Mouse (Mus musculus) large intestine, adult 2 months (tissue): ENCODE results near the gene Rnf126. TPM values are rescaled to one million over a fixed set of nuclear protein-coding genes. Genes with fewer than 3 reads are reported as not detected.

Experiments
- DNase-seq: peaks from one replicate; pipeline ENCODE4 v3.0.0-alpha.2; 2012; ENCODE audit warnings: low read depth, low spot score
- whole genome bisulfite sequencing: fragments of 180-500 bp; shearing (Covaris S2); methylation state at CpG from one replicate; pipeline ENCODE4 v1.1.7; 2018; 5-methylcytosine and 5-hydroxymethylcytosine counted together
- polyA plus RNA-seq: library from polyadenylated mRNA; depleted of rRNA; stranded (reverse); fragments of >200 nt; gene quantifications from 2 replicates; pipeline ENCODE4 v1.2.3, GENCODE M21; 2012

Rnf126 gene
- polyA plus RNA-seq, 1 experiment = 119 TPM

DNA sequence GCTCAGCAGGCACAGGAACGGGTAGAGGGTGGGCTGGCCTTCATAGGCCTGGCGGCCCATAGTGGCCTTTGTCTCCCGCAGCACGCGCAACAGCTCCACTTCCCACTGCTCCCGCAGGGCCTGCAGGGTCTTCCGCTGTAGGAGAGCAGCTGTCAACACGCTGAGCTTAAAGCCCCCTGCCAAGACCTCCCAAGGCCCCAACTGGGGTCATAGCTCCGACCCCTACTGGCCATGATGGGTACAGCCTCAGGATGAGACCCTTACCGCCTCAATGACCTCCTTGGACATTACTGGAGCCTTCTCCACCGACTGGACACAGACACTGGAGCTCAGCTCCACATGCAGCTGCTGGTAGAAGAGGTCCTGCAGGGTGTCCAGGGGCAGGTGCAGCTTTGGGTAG lies 25.9 kb downstream of the Rnf126 start:
- DNase-seq = no peak
- WGBS = 88% methylated on average over 11 of the region's 11 CpGs

- WGBS = 97% methylated on average over 28 of the region's 28 CpGs
- DNase-seq = no peak
These were observed 27.5 kb downstream of the Rnf126 start for GRCm38 (mm10) chr10:79739234-79739633.

DNA sequence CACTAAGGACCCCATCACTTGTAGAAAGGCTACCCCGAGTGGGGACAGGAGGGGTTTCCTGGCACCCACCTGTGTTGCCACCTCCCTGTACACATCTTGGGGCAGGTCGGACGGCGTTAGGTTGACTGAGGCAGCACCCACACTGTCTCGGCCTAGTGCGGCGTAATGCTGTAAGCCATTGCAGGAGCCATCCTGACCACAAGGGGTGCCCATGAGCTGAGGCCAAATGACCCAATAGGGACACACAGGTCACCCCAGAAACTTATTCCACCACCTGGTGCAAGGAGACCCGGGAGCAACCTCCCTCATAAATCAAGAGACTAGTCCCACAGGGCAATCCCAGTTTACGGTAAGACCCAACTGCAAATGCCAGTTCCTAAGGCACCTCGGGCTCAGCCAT lies 28.5 kb downstream of the Rnf126 start:
- DNase-seq = no peak
- 89% methylated on average over 10 of the region's 10 CpGs for WGBS

GRCm38 (mm10) chr10:79736706-79737105 lies 30.0 kb downstream of the Rnf126 start:
- WGBS = 88% methylated on average over 14 of the region's 14 CpGs
- no peak for DNase-seq

GRCm38 (mm10) chr10:79735361-79735760 lies 31.4 kb downstream of the Rnf126 start:
- WGBS = 73% methylated on average over 51 of the region's 52 CpGs
- no peak for DNase-seq

- no peak for DNase-seq
- 96% methylated on average over 15 of the region's 15 CpGs for WGBS
These were observed 32.9 kb downstream of the Rnf126 start for GRCm38 (mm10) chr10:79733847-79734246.

- no peak for DNase-seq
- WGBS = 95% methylated on average over 1 of the region's 1 CpGs
These were observed 34.3 kb downstream of the Rnf126 start for GRCm38 (mm10) chr10:79732500-79732899.

GRCm38 (mm10) chr10:79729357-79729965 lies 37.3 kb downstream of the Rnf126 start:
- 66% methylated on average over 13 of the region's 13 CpGs for WGBS
- DNase-seq = no peak

GRCm38 (mm10) chr10:79728323-79729249 lies 38.2 kb downstream of the Rnf126 start:
- no peak for DNase-seq
- 73% methylated on average over 28 of the region's 28 CpGs for WGBS

- WGBS = 32% methylated on average over 11 of the region's 11 CpGs
- no peak for DNase-seq
These were observed 40.7 kb downstream of the Rnf126 start for GRCm38 (mm10) chr10:79726090-79726489.

- 66% methylated on average over 7 of the region's 7 CpGs for WGBS
- DNase-seq = no peak
These were observed 43.1 kb downstream of the Rnf126 start for GRCm38 (mm10) chr10:79723692-79724091.

DNA sequence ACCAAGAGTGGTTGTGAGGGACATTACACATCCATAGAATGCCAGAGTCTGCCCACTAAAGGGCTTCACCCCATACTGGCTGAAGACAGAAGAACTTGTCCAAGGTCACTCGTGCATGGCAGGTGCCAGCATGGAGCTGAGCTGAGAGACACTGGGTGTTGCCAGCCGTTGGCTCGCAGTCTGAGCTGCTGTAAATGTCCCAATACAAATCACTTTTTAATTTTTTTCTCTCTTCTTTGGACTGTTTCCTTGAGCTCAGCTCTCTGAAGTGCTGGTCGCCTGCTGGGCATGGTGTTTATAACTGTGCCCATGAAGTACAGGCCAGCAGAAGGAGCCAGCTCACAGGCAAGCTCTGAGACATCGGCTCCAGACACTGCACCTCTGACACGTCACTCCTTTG lies 43.7 kb downstream of the Rnf126 start:
- 46% methylated on average over 6 of the region's 6 CpGs for WGBS

GRCm38 (mm10) chr10:79721089-79721488 lies 45.7 kb downstream of the Rnf126 start:
- DNase-seq = no peak
- 56% methylated on average over 5 of the region's 5 CpGs for WGBS

More for the DNA sequence above, 43.7 kb downstream of the Rnf126 start:
- no peak for DNase-seq

DNA sequence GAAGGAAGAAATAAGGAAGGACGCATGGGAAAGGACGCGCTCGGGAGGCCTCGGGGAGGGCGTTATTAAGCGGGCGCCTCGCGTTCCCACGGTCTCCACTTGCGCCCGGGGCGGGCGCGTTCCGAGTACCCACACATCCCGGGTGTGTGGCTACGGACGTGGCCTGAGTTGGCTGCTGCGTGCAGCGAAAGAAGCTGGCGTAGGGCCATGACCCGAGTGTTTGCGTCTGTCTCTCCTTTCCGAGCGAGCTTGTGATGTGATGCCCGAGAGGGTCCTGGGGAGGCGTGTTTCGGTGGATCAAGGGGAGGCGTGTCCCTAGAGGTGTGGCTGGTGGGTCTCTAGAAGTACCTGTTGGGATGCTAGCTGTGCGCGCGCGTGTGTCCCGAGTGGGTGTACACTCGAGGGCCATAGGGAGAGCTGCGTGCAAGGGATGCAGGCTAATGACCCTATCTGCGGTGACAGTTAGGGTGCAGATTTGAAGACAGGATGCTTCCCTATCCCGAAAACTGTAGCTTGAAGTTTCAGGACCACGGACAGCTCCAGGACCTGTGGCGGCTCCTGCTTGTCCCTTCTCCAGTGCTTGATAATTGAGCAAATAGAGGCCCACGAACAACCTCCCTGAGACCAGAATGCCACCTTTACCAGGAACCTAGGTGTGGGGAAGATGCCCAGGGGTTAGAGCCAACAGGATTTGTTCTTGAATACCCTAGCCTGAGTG lies 49.0 kb downstream of the Rnf126 start:
- no peak for DNase-seq
- 2% methylated on average over 43 of the region's 43 CpGs for WGBS

GRCm38 (mm10) chr10:79716988-79717355 lies 49.8 kb downstream of the Rnf126 start:
- 1% methylated on average over 44 of the region's 44 CpGs for WGBS
- DNase-seq = no peak

GRCm38 (mm10) chr10:79716254-79716987 lies 50.3 kb downstream of the Rnf126 start, which contains the start of gene Hcn2:
Gene Hcn2, plus strand, starts transcription at chr10:79716634.
- no peak for DNase-seq
- 1% methylated on average over 80 of the region's 91 CpGs for WGBS

GRCm38 (mm10) chr10:79714996-79715395 lies 51.8 kb downstream of the Rnf126 start:
- no peak for DNase-seq
- 56% methylated on average over 4 of the region's 4 CpGs for WGBS

DNA sequence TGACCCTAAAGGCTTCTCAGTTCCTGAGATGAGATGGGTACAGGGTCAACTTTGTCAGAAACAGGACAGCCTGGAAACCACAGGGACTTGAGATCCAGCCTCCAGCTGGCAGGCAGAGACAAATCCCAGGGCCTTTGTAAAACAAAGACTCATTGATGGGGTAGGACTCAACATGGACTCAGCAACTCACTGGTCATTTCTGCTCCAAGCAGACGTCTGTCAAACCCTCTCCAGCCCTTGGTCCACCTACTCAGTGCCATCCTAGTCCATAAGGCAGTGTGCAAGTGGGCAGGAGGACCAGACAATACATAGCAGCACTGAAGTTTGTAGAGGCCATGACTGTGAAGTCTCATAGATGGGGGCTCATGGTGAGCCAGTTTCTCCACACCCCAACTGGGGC lies 53.6 kb downstream of the Rnf126 start:
- DNase-seq = no peak
- WGBS = 26% methylated on average over 1 of the region's 1 CpGs

- 12% methylated on average over 6 of the region's 6 CpGs for WGBS
- no peak for DNase-seq
These were observed 54.1 kb downstream of the Rnf126 start for GRCm38 (mm10) chr10:79712499-79713126.
